Mouse (Mus musculus) liver, embryonic 16.5 days (tissue): ENCODE results near the gene Taf5. TPM values are rescaled to one million over a fixed set of nuclear protein-coding genes. Genes with fewer than 3 reads are reported as not detected.

Experiments
- ATAC-seq: fragments of 200-750 bp; cut with Nextera tagmentation; 2 replicates; pipeline ENCODE4 v1.8.0; 2017; ENCODE audit warnings: low read depth, mild to moderate bottlenecking, moderate number of reproducible peaks, moderate library complexity
- H3K27ac ChIP-seq: fragments of 300-500 bp; sonication (generic); 2 replicates; pipeline ENCODE4 v1.5.1; 2014; ENCODE audit warnings: mild to moderate bottlenecking, low read length
- H3K27me3 ChIP-seq: fragments of 300-500 bp; sonication (generic); 2 replicates; pipeline ENCODE4 v1.6.1; 2014; ENCODE audit warnings: low read depth, low read length, mixed read lengths; ENCODE audit not compliant: control insufficient read depth, insufficient read depth
- H3K36me3 ChIP-seq: fragments of 300-500 bp; sonication (generic); 2 replicates; pipeline ENCODE4 v1.6.1; 2014; ENCODE audit warnings: mild to moderate bottlenecking; ENCODE audit not compliant: control insufficient read depth, insufficient read depth
- H3K4me1 ChIP-seq: fragments of 300-500 bp; sonication (generic); 2 replicates; pipeline ENCODE4 v1.6.1; 2014; ENCODE audit warnings: low read depth, low read length, mixed read lengths; ENCODE audit not compliant: control insufficient read depth
- H3K4me2 ChIP-seq: fragments of 300-500 bp; sonication (generic); 2 replicates; pipeline ENCODE4 v1.6.1; 2014; ENCODE audit warnings: low read depth, low read length, mixed read lengths
- H3K4me3 ChIP-seq: fragments of 300-500 bp; sonication (generic); 2 replicates; pipeline ENCODE4 v1.5.1; 2014; ENCODE audit warnings: low read depth, mild to moderate bottlenecking, low read length
- H3K9ac ChIP-seq: fragments of 300-500 bp; sonication (generic); 2 replicates; pipeline ENCODE4 v1.6.1; 2014; ENCODE audit warnings: low read depth, low read length
- H3K9me3 ChIP-seq: fragments of 300-500 bp; sonication (generic); replicated peaks from 2 replicates; pipeline ENCODE4 v1.6.1; 2016; ENCODE audit warnings: low read length; ENCODE audit not compliant: control insufficient read depth
- WGBS: fragments of 180-500 bp; shearing (Covaris S2); extraction: QIAGEN DNeasy Blood & Tissue Kit; methylation state at CpG from one replicate; pipeline ENCODE4 v1.1.7; 2014; ENCODE audit not compliant: insufficient replicate concordance; 5-methylcytosine and 5-hydroxymethylcytosine counted together
- polyA plus RNA-seq: library from polyadenylated mRNA; unstranded; fragments of >200 nt; fragmentation: Nextera tagmentation; extraction: Ambion mirVana; gene quantifications from 2 replicates; pipeline ENCODE4 v1.2.1, GENCODE M21; 2015

Gene Taf5
- 2.6 and 2.7 TPM in 2 replicates for polyA plus RNA-seq

GRCm38 (mm10) chr19:47067096-47067882 is at the start of gene Taf5:
Gene Taf5 (plus strand): TSS chr19:47067746.
- no peaks in the 10 kb centered on the region for H3K27me3 ChIP-seq
- peaks cover 9% of the 10 kb centered on the region for H3K4me1 ChIP-seq
- peak within 1 kb of the TSS; percentile 63 for H3K4me2 ChIP-seq
- peak; percentile 60 for ATAC-seq
- H3K9me3 ChIP-seq: no peaks in the 10 kb centered on the region
- H3K27ac ChIP-seq: peak within 1 kb of the TSS; percentile 94
- WGBS: 7% methylated on average over 49 of the region's 49 CpGs
- H3K4me3 ChIP-seq: peak within 1 kb of the TSS; percentile 97
- H3K9ac ChIP-seq: peak within 1 kb of the TSS; percentile 97
- H3K36me3 ChIP-seq: peaks cover 7% of the 10 kb centered on the region

GRCm38 (mm10) chr19:47017831-47018230 is 49.7 kb upstream of the Taf5 start:
- H3K4me2 ChIP-seq: no peak overlapping the region
- H3K4me3 ChIP-seq: no peak overlapping the region
- H3K9me3 ChIP-seq: no peaks in the 10 kb centered on the region
- WGBS: 9% methylated on average over 3 of the region's 3 CpGs
- peaks cover 10% of the 10 kb centered on the region for H3K4me1 ChIP-seq
- peaks cover 59% of the 10 kb centered on the region for H3K27me3 ChIP-seq
- no peak overlapping the region for H3K27ac ChIP-seq
- ATAC-seq: no peak
- H3K9ac ChIP-seq: no peak overlapping the region
- no peaks in the 10 kb centered on the region for H3K36me3 ChIP-seq

GRCm38 (mm10) chr19:47018330-47018729 is 49.2 kb upstream of the Taf5 start:
- H3K4me2 ChIP-seq: no peak overlapping the region
- no peak for ATAC-seq
- no peaks in the 10 kb centered on the region for H3K36me3 ChIP-seq
- no peak overlapping the region for H3K9ac ChIP-seq
- peaks cover 10% of the 10 kb centered on the region for H3K4me1 ChIP-seq
- no peak overlapping the region for H3K27ac ChIP-seq
- WGBS: 29% methylated on average over 2 of the region's 2 CpGs
- no peak overlapping the region for H3K4me3 ChIP-seq
- H3K9me3 ChIP-seq: no peaks in the 10 kb centered on the region
- H3K27me3 ChIP-seq: peaks cover 54% of the 10 kb centered on the region

GRCm38 (mm10) chr19:47019326-47019725 is 48.2 kb upstream of the Taf5 start:
- H3K4me1 ChIP-seq: peaks cover 10% of the 10 kb centered on the region

GRCm38 (mm10) chr19:47022709-47023108 is 44.8 kb upstream of the Taf5 start:
- WGBS: 42% methylated on average over 4 of the region's 4 CpGs

More at GRCm38 (mm10) chr19:47019326-47019725, 48.2 kb upstream of the Taf5 start:
- Histone ChIP-seq H3K27ac (no peak overlapping the region), H3K4me2 (no peak overlapping the region), H3K9me3 (no peaks in the 10 kb centered on the region), H3K36me3 (no peaks in the 10 kb centered on the region), H3K4me3 (no peak overlapping the region), H3K27me3 (peaks cover 44% of the 10 kb centered on the region), H3K9ac (no peak overlapping the region)
- 33% methylated on average over 6 of the region's 6 CpGs for WGBS
- ATAC-seq: no peak

GRCm38 (mm10) chr19:47023546-47023945 is 44.0 kb upstream of the Taf5 start:
- Histone ChIP-seq H3K27me3 (peaks cover 9% of the 10 kb centered on the region), H3K4me3 (no peak overlapping the region), H3K4me2 (no peak overlapping the region), H3K27ac (no peak overlapping the region), H3K9me3 (no peaks in the 10 kb centered on the region), H3K4me1 (no peaks in the 10 kb centered on the region), H3K36me3 (no peaks in the 10 kb centered on the region), H3K9ac (no peak overlapping the region)
- no peak for ATAC-seq
- WGBS: 73% methylated on average over 13 of the region's 13 CpGs

More at GRCm38 (mm10) chr19:47022709-47023108, 44.8 kb upstream of the Taf5 start:
- peaks cover 15% of the 10 kb centered on the region for H3K27me3 ChIP-seq
- no peak for ATAC-seq
- no peak overlapping the region for H3K9ac ChIP-seq
- H3K9me3 ChIP-seq: no peaks in the 10 kb centered on the region
- H3K36me3 ChIP-seq: no peaks in the 10 kb centered on the region
- no peaks in the 10 kb centered on the region for H3K4me1 ChIP-seq
- H3K4me2 ChIP-seq: no peak overlapping the region
- no peak overlapping the region for H3K4me3 ChIP-seq
- H3K27ac ChIP-seq: no peak overlapping the region

GRCm38 (mm10) chr19:47024954-47025353 is 42.6 kb upstream of the Taf5 start:
- ATAC-seq: no peak
- Histone ChIP-seq H3K4me1 (no peaks in the 10 kb centered on the region), H3K27me3 (no peaks in the 10 kb centered on the region; the same call in 1 of the 2 replicates), H3K9me3 (no peaks in the 10 kb centered on the region), H3K36me3 (no peaks in the 10 kb centered on the region), H3K4me3 (no peak overlapping the region), H3K27ac (no peak overlapping the region), H3K9ac (no peak overlapping the region), H3K4me2 (no peak overlapping the region)
- 62% methylated on average over 10 of the region's 10 CpGs for WGBS

- no peaks in the 10 kb centered on the region for H3K4me1 ChIP-seq
- no peak for ATAC-seq
- no peak overlapping the region for H3K4me2 ChIP-seq
- no peak overlapping the region for H3K27ac ChIP-seq
- no peaks in the 10 kb centered on the region for H3K36me3 ChIP-seq
- no peaks in the 10 kb centered on the region; the same call in 1 of the 2 replicates for H3K27me3 ChIP-seq
- 69% methylated on average over 4 of the region's 4 CpGs for WGBS
- no peak overlapping the region for H3K4me3 ChIP-seq
- H3K9me3 ChIP-seq: no peaks in the 10 kb centered on the region
- H3K9ac ChIP-seq: no peak overlapping the region
These were observed 41.0 kb upstream of the Taf5 start for GRCm38 (mm10) chr19:47026513-47026912.

- Histone ChIP-seq H3K27me3 (no peaks in the 10 kb centered on the region), H3K4me3 (no peak overlapping the region), H3K9ac (no peak overlapping the region), H3K36me3 (peaks cover 4% of the 10 kb centered on the region; the same call in 1 of the 2 replicates), H3K4me2 (no peak overlapping the region), H3K4me1 (no peaks in the 10 kb centered on the region), H3K27ac (no peak overlapping the region), H3K9me3 (no peaks in the 10 kb centered on the region)
- 75% methylated on average over 9 of the region's 9 CpGs for WGBS
- no peak for ATAC-seq
These were observed 37.8 kb upstream of the Taf5 start for GRCm38 (mm10) chr19:47029796-47030195.
